In genomic region chr16:91009942-91010529, GRCm38 (mm10) we compare ENCODE assay signal across 8 mouse cellular contexts. TPM values are rescaled to one million over a fixed set of nuclear protein-coding genes. Genes with fewer than 3 reads are reported as not detected.
DNase-seq lines count a peak whose midpoint lies in the region; ATAC-seq and TF ChIP-seq lines count a peak whose summit lies in the region.

No protein-coding gene starts in this region.

- peak overlapping the region; percentile 71 for H3K9ac ChIP-seq in limb, embryonic 12.5 days (replicated peaks)
- H3K9ac ChIP-seq in neural tube, embryonic 12.5 days = peak overlapping the region; percentile 88

- peak overlapping the region; percentile 84 for H3K4me3 ChIP-seq in spleen, adult 2 months (ENCODE audit: extremely low read depth, insufficient read depth, insufficient read length)
- H3K4me3 ChIP-seq in forebrain, embryonic 10.5 days = peak overlapping the region; percentile 95
- peak overlapping the region; percentile 90 for H3K4me3 ChIP-seq in limb, embryonic 12.5 days (replicated peaks)
- H3K4me3 ChIP-seq in neural tube, embryonic 12.5 days = peak overlapping the region; percentile 92

- no peak for TF ChIP-seq CTCF in spleen, adult 2 months (IDR thresholded peaks at IDR 0.05; ENCODE audit: extremely low read depth, insufficient read depth, insufficient read length, insufficient replicate concordance)

- 0 out of 2 replicates have a peak, but pooled peaks cover 5% of the 10 kb centered on the region for H3K36me3 ChIP-seq in spleen, adult 2 months (ENCODE audit: control insufficient read depth, insufficient read depth, low read length)
- H3K36me3 ChIP-seq in forebrain, embryonic 10.5 days (replicated peaks) = peaks cover 23% of the 10 kb centered on the region
- peaks cover 14% of the 10 kb centered on the region for H3K36me3 ChIP-seq in limb, embryonic 12.5 days
- H3K36me3 ChIP-seq in neural tube, embryonic 12.5 days = peaks cover 14% of the 10 kb centered on the region; the same call in 1 of the 2 replicates

- no peak for TF ChIP-seq POLR2A in spleen, adult 2 months (IDR thresholded peaks at IDR 0.05; ENCODE audit: low read depth, low read length)

- WGBS in spleen, adult 2 months = 3% methylated on average over 19 of the region's 19 CpGs
- WGBS in forebrain, embryonic 10.5 days = 1% methylated on average over 19 of the region's 19 CpGs
- 1% methylated on average over 19 of the region's 19 CpGs for WGBS in limb, embryonic 12.5 days
- WGBS in neural tube, embryonic 12.5 days = 2% methylated on average over 19 of the region's 19 CpGs

- DNase-seq in adrenal gland, adult 2 months = peak; percentile 10
- DNase-seq in adrenal gland, postnatal 25 days = no peak
- no peak for DNase-seq in spleen, adult 2 months (ENCODE audit: low read depth in 1 of 2, low spot score in 2 of 2)
- DNase-seq in spleen, postnatal 14 days (ENCODE audit: low spot score in 2 of 2) = no peak
- peak; percentile 20 for DNase-seq in forebrain, embryonic 10.5 days (ENCODE audit: extremely low spot score, low spot score)
- no peak for DNase-seq in layer of hippocampus, postnatal 10 days (ENCODE audit: low spot score in 2 of 2)

- H3K4me2 ChIP-seq in limb, embryonic 12.5 days = peak overlapping the region; percentile 91
- peak overlapping the region; percentile 79 for H3K4me2 ChIP-seq in neural tube, embryonic 12.5 days (replicated peaks)

- H3K27ac ChIP-seq in spleen, adult 2 months (ENCODE audit: insufficient read depth, low read length) = peak overlapping the region; percentile 85
- H3K27ac ChIP-seq in forebrain, embryonic 10.5 days = peak overlapping the region; percentile 92
- no peak overlapping the region for H3K27ac ChIP-seq in limb, embryonic 12.5 days
- H3K27ac ChIP-seq in neural tube, embryonic 12.5 days = peak overlapping the region; percentile 69; the same call in 1 of the 2 replicates

- ATAC-seq in limb, embryonic 12.5 days (ENCODE audit: insufficient number of reproducible peaks, insufficient read depth, low FRiP score, low TSS enrichment, low read depth) = no peak
- no peak for ATAC-seq in neural tube, embryonic 12.5 days (ENCODE audit: low FRiP score, low read depth)

- H3K9me3 ChIP-seq in forebrain, embryonic 10.5 days = no peaks in the 10 kb centered on the region
- no peaks in the 10 kb centered on the region for H3K9me3 ChIP-seq in limb, embryonic 12.5 days
- no peaks in the 10 kb centered on the region for H3K9me3 ChIP-seq in neural tube, embryonic 12.5 days

- H3K27me3 ChIP-seq in spleen, adult 2 months (ENCODE audit: control insufficient read depth, insufficient read depth, low read length) = no peaks in the 10 kb centered on the region
- no peaks in the 10 kb centered on the region for H3K27me3 ChIP-seq in forebrain, embryonic 10.5 days (ENCODE audit: poor library complexity, severe bottlenecking)
- H3K27me3 ChIP-seq in limb, embryonic 12.5 days = no peaks in the 10 kb centered on the region
- no peaks in the 10 kb centered on the region for H3K27me3 ChIP-seq in neural tube, embryonic 12.5 days (replicated peaks)

- no peaks in the 10 kb centered on the region for H3K4me1 ChIP-seq in spleen, adult 2 months (ENCODE audit: control insufficient read depth, insufficient read depth, insufficient read length)
- peaks cover 21% of the 10 kb centered on the region for H3K4me1 ChIP-seq in forebrain, embryonic 10.5 days
- H3K4me1 ChIP-seq in limb, embryonic 12.5 days (replicated peaks) = peaks cover 7% of the 10 kb centered on the region
- H3K4me1 ChIP-seq in neural tube, embryonic 12.5 days = peaks cover 14% of the 10 kb centered on the region

RNA-seq across cellular contexts. Expression of gene Synj1, which starts 1.1 kb away (rescaled TPM):
- total RNA-seq in adrenal gland, adult 2 months (2021) = 10 to 100 TPM; 44.3 to 65.6 TPM
- polyA plus RNA-seq in adrenal gland, adult 2 months (2012; rRNA removed) = 23.4 and 27.5 TPM in 2 replicates
- total RNA-seq in adrenal gland, postnatal 25 days (2021) = 45.3 and 49.3 TPM in 2 replicates
- 25.1 and 32.9 TPM in 2 replicates for polyA plus RNA-seq in spleen, adult 2 months (2012; rRNA removed)
- polyA plus RNA-seq in forebrain, embryonic 10.5 days (2016; fragmentation: Nextera tagmentation; extraction: Ambion mirVana) = 12.2 and 12.8 TPM in 2 replicates
- polyA plus RNA-seq in limb, embryonic 12.5 days (2016; fragmentation: Nextera tagmentation; extraction: Ambion mirVana) = 10.9 and 11.3 TPM in 2 replicates
- polyA plus RNA-seq in neural tube, embryonic 12.5 days (2016; fragmentation: Nextera tagmentation; extraction: Ambion mirVana) = 29.1 and 29.9 TPM in 2 replicates
- total RNA-seq in layer of hippocampus, postnatal 10 days (2021) = 100 to 1,000 TPM; 257 to 270 TPM

RNA-seq across cellular contexts. Expression of gene Paxbp1, which starts 34.3 kb away (rescaled TPM):
- 10 to 100 TPM; 32.9 to 63.1 TPM for total RNA-seq in adrenal gland, adult 2 months (2021)
- polyA plus RNA-seq in adrenal gland, adult 2 months (2012; rRNA removed) = 8.8 and 11.6 TPM in 2 replicates
- 71.2 and 74.6 TPM in 2 replicates for total RNA-seq in adrenal gland, postnatal 25 days (2021)
- 10.4 and 11.9 TPM in 2 replicates for polyA plus RNA-seq in spleen, adult 2 months (2012; rRNA removed)
- 67.0 and 70.8 TPM in 2 replicates for polyA plus RNA-seq in forebrain, embryonic 10.5 days (2016; fragmentation: Nextera tagmentation; extraction: Ambion mirVana)
- 92.0 and 96.2 TPM in 2 replicates for polyA plus RNA-seq in limb, embryonic 12.5 days (2016; fragmentation: Nextera tagmentation; extraction: Ambion mirVana)
- polyA plus RNA-seq in neural tube, embryonic 12.5 days (2016; fragmentation: Nextera tagmentation; extraction: Ambion mirVana) = 88.3 and 111 TPM in 2 replicates
- 10 to 100 TPM; 69.9 to 89.4 TPM for total RNA-seq in layer of hippocampus, postnatal 10 days (2021)

Comparison
In these comparisons a context has a peak if more than half of its experiments do, and no peak if none do; other contexts are left out.
1. DNase-seq: peak in adrenal gland, adult 2 months (single experiment) and forebrain, embryonic 10.5 days (single experiment); none in adrenal gland, postnatal 25 days (single experiment), spleen, adult 2 months (0 of 2), spleen, postnatal 14 days (0 of 2) and layer of hippocampus, postnatal 10 days (0 of 2).
2. Peak in every context shown above with its lines, with median percentiles within 50 percentile points of each other: H3K4me3 ChIP-seq.